Mouse (Mus musculus) heart, embryonic 10.5 days (tissue): ENCODE data around the gene Bbs9. TPM values are rescaled to one million over a fixed set of nuclear protein-coding genes. Genes with fewer than 3 reads are reported as not detected.

Experiments
- DNase-seq: peaks from one replicate; pipeline ENCODE4 v3.0.0-alpha.2; 2017; ENCODE audit warnings: low spot score
- H3K27ac ChIP-seq: fragments of 300-500 bp; sonication (generic); 2 replicates; pipeline ENCODE4 v1.5.1; 2016; ENCODE audit warnings: mild to moderate bottlenecking
- H3K27me3 ChIP-seq: fragments of 300-500 bp; sonication (generic); 2 replicates; pipeline ENCODE4 v1.6.1; 2016; ENCODE audit warnings: mild to moderate bottlenecking; ENCODE audit not compliant: poor library complexity, insufficient read depth, severe bottlenecking
- H3K36me3 ChIP-seq: fragments of 300-500 bp; sonication (generic); 2 replicates; pipeline ENCODE4 v1.6.1; 2016; ENCODE audit warnings: mild to moderate bottlenecking, moderate library complexity
- H3K4me1 ChIP-seq: fragments of 300-500 bp; sonication (generic); 2 replicates; pipeline ENCODE4 v1.6.1; 2016; ENCODE audit warnings: mild to moderate bottlenecking
- H3K4me3 ChIP-seq: fragments of 300-500 bp; sonication (generic); 2 replicates; pipeline ENCODE4 v1.5.1; 2016; ENCODE audit warnings: mild to moderate bottlenecking, moderate library complexity
- H3K9me3 ChIP-seq: fragments of 300-500 bp; sonication (generic); 2 replicates; pipeline ENCODE4 v1.6.1; 2016; ENCODE audit warnings: mild to moderate bottlenecking, moderate library complexity
- WGBS: fragments of 180-500 bp; shearing (Covaris S2); methylation state at CpG from one replicate; pipeline ENCODE4 v1.1.7; 2016; 5-methylcytosine and 5-hydroxymethylcytosine counted together
- polyA plus RNA-seq: library from polyadenylated mRNA; unstranded; fragments of >200 nt; fragmentation: Nextera tagmentation; extraction: Ambion mirVana; gene quantifications from 2 replicates; pipeline ENCODE4 v1.2.1, GENCODE M21; 2016

Bbs9 gene
- polyA plus RNA-seq, 1 experiment from 2014 or later = 6.7 TPM

DNA sequence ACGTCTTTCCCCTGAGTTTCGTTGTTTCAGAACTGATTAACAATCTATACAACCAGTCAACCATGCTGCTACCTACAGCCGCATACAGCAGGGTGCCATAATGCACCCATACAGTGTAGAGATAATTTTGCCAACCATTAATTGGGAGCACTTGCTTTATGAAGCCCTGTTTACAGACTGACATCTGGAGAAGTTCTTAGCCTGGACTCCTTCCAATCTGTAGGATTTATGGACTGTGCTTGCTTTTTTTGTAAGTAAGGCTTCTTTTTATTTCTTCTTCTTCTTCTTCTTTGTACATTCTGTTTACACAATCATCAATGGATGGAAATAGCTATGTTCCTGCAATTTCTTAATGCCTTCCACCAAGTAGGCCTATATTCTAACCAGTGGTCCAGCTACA, 395.1 kb downstream of the Bbs9 start:
- Histone ChIP-seq H3K36me3 (no peaks in the 10 kb centered on the region), H3K27ac (no peak overlapping the region), H3K27me3 (no peaks in the 10 kb centered on the region), H3K4me3 (no peak overlapping the region), H3K9me3 (no peaks in the 10 kb centered on the region), H3K4me1 (no peaks in the 10 kb centered on the region)
- no peak for DNase-seq
- 89% methylated on average over 3 of the region's 3 CpGs for WGBS

DNA sequence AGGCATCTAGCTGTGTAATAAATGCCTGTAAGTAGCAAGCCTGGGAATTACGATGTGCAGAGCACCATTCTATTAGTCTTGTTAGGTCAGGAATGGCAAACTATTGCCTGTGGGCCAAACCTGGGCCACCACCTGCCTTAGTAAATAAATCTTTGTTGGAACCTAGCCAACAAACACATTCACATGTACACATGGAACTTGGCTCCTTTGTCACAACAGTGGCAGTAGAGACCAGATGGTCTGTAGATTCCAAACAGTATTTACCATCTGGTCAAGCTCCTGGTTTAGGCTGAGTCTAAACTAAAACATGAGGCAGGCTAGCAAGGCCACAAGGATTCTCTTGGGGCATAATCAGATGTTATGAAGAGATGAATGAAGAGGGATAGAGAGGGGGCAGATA, 399.7 kb downstream of the Bbs9 start:
- no peaks in the 10 kb centered on the region for H3K9me3 ChIP-seq
- WGBS = 100% methylated on average over 1 of the region's 1 CpGs
- no peak overlapping the region for H3K27ac ChIP-seq
- no peaks in the 10 kb centered on the region for H3K4me1 ChIP-seq
- H3K27me3 ChIP-seq = no peaks in the 10 kb centered on the region
- no peaks in the 10 kb centered on the region for H3K36me3 ChIP-seq
- no peak overlapping the region for H3K4me3 ChIP-seq
- DNase-seq = no peak

DNA sequence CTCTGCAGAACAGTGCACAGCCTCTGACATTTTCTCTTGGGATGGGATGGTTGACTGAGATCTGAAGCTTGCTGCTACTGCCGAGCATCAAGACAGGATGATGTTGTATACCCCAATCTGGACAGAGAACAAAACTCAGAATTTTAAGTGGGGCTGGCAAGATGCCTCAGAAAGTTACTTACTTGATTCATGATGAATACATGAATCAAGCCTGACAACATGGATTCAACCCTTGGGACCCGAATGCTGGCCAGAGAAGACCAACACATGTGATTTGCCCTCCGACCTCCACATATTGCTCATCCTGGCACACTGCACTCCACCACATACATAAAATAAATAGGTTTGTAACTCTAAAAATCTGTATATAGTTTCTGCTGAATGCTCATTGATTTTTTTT, 403.8 kb downstream of the Bbs9 start:
- Histone ChIP-seq H3K27me3 (no peaks in the 10 kb centered on the region), H3K4me3 (no peak overlapping the region), H3K36me3 (no peaks in the 10 kb centered on the region), H3K27ac (no peak overlapping the region), H3K9me3 (no peaks in the 10 kb centered on the region), H3K4me1 (no peaks in the 10 kb centered on the region)
- DNase-seq = no peak
- 80% methylated on average over 3 of the region's 3 CpGs for WGBS

DNA sequence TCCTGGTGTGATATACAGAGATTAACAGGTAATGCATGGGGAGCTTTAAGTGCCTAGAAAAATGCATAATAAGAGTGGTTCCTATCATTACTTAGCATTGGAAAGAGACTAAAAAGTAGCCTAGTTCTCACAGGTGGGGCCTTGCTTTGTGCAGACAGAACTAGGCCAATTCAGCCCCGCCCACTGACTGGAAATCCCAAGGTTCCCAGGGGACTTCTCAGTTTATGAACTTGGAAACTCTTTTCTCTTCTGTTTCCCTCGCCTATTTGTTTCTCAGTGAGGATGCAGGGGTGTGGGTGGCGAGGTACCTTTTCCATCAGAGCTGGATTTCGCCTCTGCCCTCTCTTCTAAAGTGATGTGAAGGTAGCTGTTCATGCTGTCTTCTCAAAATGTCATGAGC, 410.8 kb downstream of the Bbs9 start:
- Histone ChIP-seq H3K36me3 (no peaks in the 10 kb centered on the region), H3K4me3 (no peak overlapping the region), H3K27me3 (no peaks in the 10 kb centered on the region), H3K27ac (no peak overlapping the region), H3K4me1 (no peaks in the 10 kb centered on the region), H3K9me3 (no peaks in the 10 kb centered on the region)
- 80% methylated on average over 4 of the region's 4 CpGs for WGBS
- DNase-seq = no peak

DNA sequence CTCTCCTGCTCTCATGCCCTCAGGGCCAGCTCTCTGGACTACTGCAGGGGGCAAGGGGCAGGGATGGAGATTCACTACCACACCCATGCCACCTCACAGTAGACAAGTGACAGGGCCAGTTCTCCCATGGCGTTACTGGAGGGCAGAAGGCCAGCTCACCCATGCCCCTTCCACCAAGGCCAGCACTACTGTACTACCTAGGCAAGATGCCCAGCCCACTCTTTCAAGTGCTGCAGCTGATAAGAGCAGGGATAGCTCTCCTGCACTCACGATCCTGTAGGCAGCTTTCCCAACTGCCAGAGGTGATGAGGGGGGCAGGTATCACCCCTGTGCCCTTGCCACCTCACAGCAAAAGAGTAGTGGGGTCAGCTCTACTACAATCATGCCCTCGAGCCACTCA, 429.9 kb downstream of the Bbs9 start:
- 51% methylated on average over 3 of the region's 3 CpGs for WGBS
- no peak for DNase-seq
- Histone ChIP-seq H3K4me1 (peaks cover 7% of the 10 kb centered on the region; the same call in 1 of the 2 replicates), H3K36me3 (no peaks in the 10 kb centered on the region), H3K4me3 (no peak overlapping the region), H3K27me3 (no peaks in the 10 kb centered on the region), H3K9me3 (no peaks in the 10 kb centered on the region), H3K27ac (no peak overlapping the region; the same call in 1 of the 2 replicates)

DNA sequence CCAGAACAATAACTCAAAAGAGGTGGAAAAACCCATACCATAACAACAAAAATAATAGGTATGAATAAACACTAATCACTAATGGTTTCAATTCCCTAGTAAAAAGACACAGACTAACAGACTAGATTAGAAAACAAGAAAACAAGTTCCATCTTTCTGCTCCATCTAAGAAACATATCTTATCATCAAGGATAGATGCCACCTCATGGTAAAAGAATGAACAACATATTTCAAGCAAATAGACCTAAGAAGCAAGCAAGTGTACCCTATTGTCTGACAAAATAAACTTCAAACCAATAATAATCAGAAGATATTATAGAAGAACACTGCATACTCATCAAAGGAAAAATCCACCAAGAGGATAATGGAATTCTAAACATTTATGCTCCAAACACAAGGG, 441.3 kb downstream of the Bbs9 start:
- no peaks in the 10 kb centered on the region for H3K4me1 ChIP-seq
- no peak overlapping the region for H3K4me3 ChIP-seq
- no peaks in the 10 kb centered on the region for H3K36me3 ChIP-seq
- H3K9me3 ChIP-seq = no peaks in the 10 kb centered on the region
- H3K27me3 ChIP-seq = no peaks in the 10 kb centered on the region
- DNase-seq = no peak
- H3K27ac ChIP-seq = no peak overlapping the region

DNA sequence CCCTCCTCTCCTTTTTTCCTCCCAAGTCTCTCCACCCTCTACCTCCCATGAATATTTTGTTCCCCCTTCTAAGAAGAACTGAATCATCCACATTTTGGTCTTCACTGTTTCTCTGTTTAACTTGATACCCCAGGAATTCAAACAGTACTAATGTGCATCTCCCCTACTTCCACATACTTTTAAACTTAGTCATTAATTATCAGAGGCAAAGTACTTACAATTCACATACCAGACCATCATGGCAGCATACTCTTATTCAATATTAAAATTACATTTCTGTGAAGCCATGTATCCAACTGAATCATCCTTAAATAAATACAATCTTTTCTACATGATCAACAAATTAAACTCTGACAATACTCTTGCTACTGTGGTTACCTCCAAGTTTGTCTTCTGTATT, 460.1 kb downstream of the Bbs9 start:
- Histone ChIP-seq H3K9me3 (no peaks in the 10 kb centered on the region), H3K27me3 (no peaks in the 10 kb centered on the region), H3K36me3 (no peaks in the 10 kb centered on the region), H3K4me1 (no peaks in the 10 kb centered on the region), H3K4me3 (no peak overlapping the region), H3K27ac (no peak overlapping the region)
- no peak for DNase-seq

Other genes with a start within 250 kb of the Bbs9 start
- gene Zfp599, start 215.8 kb upstream of the Bbs9 start, polyA plus RNA-seq = 5.1 and 5.4 TPM in 2 replicates
- 17.2 and 19.9 TPM in 2 replicates for gene Zfp810, start 168.1 kb upstream of the Bbs9 start, polyA plus RNA-seq
- gene Anln, start 86.5 kb upstream of the Bbs9 start, polyA plus RNA-seq = 45.7 and 56.3 TPM in 2 replicates
- 3.3 and 4.6 TPM in 2 replicates for gene 9530077C05Rik, start 64.2 kb upstream of the Bbs9 start, polyA plus RNA-seq
- gene Gm17545, start 21.4 kb upstream of the Bbs9 start, polyA plus RNA-seq = not detected in 2 replicates
- gene Rp9, start 6.0 kb upstream of the Bbs9 start, polyA plus RNA-seq = 37.8 and 52.6 TPM in 2 replicates